Mouse (Mus musculus) G1E (cell line): ENCODE data around the gene Nhp2.

Source experiments
- CTCF ChIP-seq: IDR thresholded peaks from 2 replicates; pipeline ENCODE4 v1.5.1; 2012; ENCODE audit warnings: low read depth, low read length, inconsistent platforms, mixed read lengths
- GATA1 ChIP-seq: IDR thresholded peaks from 2 replicates; pipeline ENCODE4 v1.6.1; 2012; ENCODE audit warnings: borderline replicate concordance, low read length, inconsistent platforms, mixed read lengths
- POLR2AphosphoS5 ChIP-seq: IDR thresholded peaks from 2 replicates; pipeline ENCODE4 v1.6.1; 2012; ENCODE audit warnings: low read depth, low read length, inconsistent platforms; ENCODE audit not compliant: insufficient replicate concordance

DNA sequence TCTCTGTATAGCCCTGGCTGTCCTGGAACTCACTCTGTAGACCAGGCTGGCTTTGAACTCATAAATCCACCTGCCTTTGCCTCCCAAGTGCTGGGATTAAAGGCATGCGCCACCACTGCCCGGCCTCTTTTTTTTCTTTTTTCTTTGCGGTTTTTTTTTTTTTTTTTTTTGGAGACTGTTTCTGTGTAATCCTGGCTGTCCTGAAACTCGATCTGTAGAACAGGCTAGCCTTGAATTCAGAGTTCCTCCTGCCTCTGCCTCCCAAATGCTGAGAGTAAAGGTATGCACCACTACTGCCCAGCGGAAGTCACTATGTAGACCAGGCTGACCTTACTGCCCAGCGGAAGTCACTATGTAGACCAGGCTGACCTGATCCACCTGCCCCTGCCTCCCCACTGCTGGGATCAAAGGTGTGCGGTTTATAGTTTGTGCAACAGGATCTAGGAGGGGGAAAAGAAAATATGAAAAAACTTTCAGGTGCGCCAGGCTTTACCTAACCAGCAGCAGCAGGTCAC is 584 bp upstream of the Nhp2 start:
- TF ChIP-seq CTCF = no peak
- no peak for TF ChIP-seq POLR2AphosphoS5
- TF ChIP-seq GATA1 = no peak
